Mouse (Mus musculus) embryonic facial prominence, embryonic 11.5 days (tissue): Measurements from ENCODE around the gene Tpp2. TPM values are rescaled to one million over a fixed set of nuclear protein-coding genes. Genes with fewer than 3 reads are reported as not detected.

Experiments
- ATAC-seq: fragments of 200-750 bp; cut with Nextera tagmentation; replicated peaks from 2 replicates; pipeline ENCODE4 v1.8.0; 2017; ENCODE audit warnings: low read depth; ENCODE audit not compliant: insufficient number of reproducible peaks, low FRiP score, low TSS enrichment
- DNase-seq: peaks from one replicate; pipeline ENCODE4 v3.0.0-alpha.2; 2015; ENCODE audit warnings: low spot score
- H3K27ac ChIP-seq: fragments of 300-500 bp; sonication (generic); replicated peaks from 2 replicates; pipeline ENCODE4 v1.5.1; 2014; ENCODE audit warnings: mild to moderate bottlenecking, low read depth, low read length, control low read depth
- H3K27me3 ChIP-seq: fragments of 300-500 bp; sonication (generic); 2 replicates; pipeline ENCODE4 v1.6.1; 2014; ENCODE audit warnings: mild to moderate bottlenecking, low read length, moderate library complexity, mixed read lengths; ENCODE audit not compliant: control insufficient read depth, insufficient read depth
- H3K36me3 ChIP-seq: fragments of 300-500 bp; sonication (generic); replicated peaks from 2 replicates; pipeline ENCODE4 v1.6.1; 2014; ENCODE audit warnings: low read depth, mild to moderate bottlenecking, low read length, moderate library complexity, mixed read lengths; ENCODE audit not compliant: control insufficient read depth, insufficient read depth
- H3K4me1 ChIP-seq: fragments of 300-500 bp; sonication (generic); 2 replicates; pipeline ENCODE4 v1.6.1; 2014; ENCODE audit warnings: low read length, mixed read lengths; ENCODE audit not compliant: control insufficient read depth, insufficient read depth
- H3K4me2 ChIP-seq: fragments of 300-500 bp; sonication (generic); 2 replicates; pipeline ENCODE4 v1.6.1; 2014; ENCODE audit warnings: low read depth, mild to moderate bottlenecking, control low read depth, low read length, moderate library complexity
- H3K4me3 ChIP-seq: fragments of 300-500 bp; sonication (generic); 2 replicates; pipeline ENCODE4 v1.5.1; 2014; ENCODE audit warnings: low read depth, low read length, control low read depth
- H3K9ac ChIP-seq: fragments of 300-500 bp; sonication (generic); replicated peaks from 2 replicates; pipeline ENCODE4 v1.6.1; 2014; ENCODE audit warnings: mild to moderate bottlenecking, control low read depth, low read length
- H3K9me3 ChIP-seq: fragments of 300-500 bp; sonication (generic); replicated peaks from 2 replicates; pipeline ENCODE4 v1.6.1; 2016; ENCODE audit warnings: mild to moderate bottlenecking, low read length, inconsistent platforms, mixed read lengths; ENCODE audit not compliant: control insufficient read depth
- WGBS: fragments of 180-500 bp; shearing (Covaris S2); extraction: QIAGEN DNeasy Blood & Tissue Kit; methylation state at CpG from one replicate; pipeline ENCODE4 v1.1.7; 2014; 5-methylcytosine and 5-hydroxymethylcytosine counted together
- polyA plus RNA-seq: library from polyadenylated mRNA; unstranded; fragments of >200 nt; fragmentation: Nextera tagmentation; extraction: Ambion mirVana; gene quantifications from 2 replicates; pipeline ENCODE4 v1.2.1, GENCODE M21; 2014

Tpp2 gene
- polyA plus RNA-seq, 1 experiment from 2014 or later, result 77.1 TPM

DNA sequence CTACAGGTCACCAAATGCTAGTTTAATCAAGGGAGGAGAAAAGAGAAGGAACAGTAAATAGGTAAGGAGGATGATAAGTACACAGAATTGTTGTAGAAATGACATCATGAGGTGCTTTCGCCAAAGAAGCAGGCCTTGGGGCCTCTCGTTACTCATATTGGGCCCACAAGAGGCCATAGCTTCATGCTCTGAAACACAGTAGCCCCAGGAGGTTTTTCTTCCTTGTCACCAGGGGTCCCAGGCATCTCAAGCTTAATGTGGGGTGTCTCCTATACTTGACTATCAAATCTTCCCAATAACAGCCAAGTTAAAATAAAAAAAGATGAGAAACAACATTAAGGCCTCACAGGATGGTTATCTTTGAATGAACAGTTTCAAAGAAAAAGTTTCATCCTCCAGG lies 18.0 kb upstream of the Tpp2 start:
- H3K27me3 ChIP-seq, result no peaks in the 10 kb centered on the region
- no peak for DNase-seq
- no peaks in the 10 kb centered on the region for H3K4me1 ChIP-seq
- no peak overlapping the region for H3K9ac ChIP-seq
- H3K4me3 ChIP-seq, result no peak overlapping the region
- no peaks in the 10 kb centered on the region for H3K36me3 ChIP-seq
- 60% methylated on average over 2 of the region's 2 CpGs for WGBS
- H3K9me3 ChIP-seq, result no peaks in the 10 kb centered on the region
- no peak overlapping the region for H3K4me2 ChIP-seq
- no peak for ATAC-seq
- H3K27ac ChIP-seq, result no peak overlapping the region

- H3K27ac ChIP-seq, result no peak overlapping the region
- DNase-seq (no peak), ATAC-seq (no peak)
- no peak overlapping the region for H3K4me3 ChIP-seq
- H3K27me3 ChIP-seq, result no peaks in the 10 kb centered on the region
- no peak overlapping the region for H3K4me2 ChIP-seq
- no peak overlapping the region for H3K9ac ChIP-seq
- WGBS, result 66% methylated on average over 2 of the region's 2 CpGs
- no peaks in the 10 kb centered on the region for H3K4me1 ChIP-seq
- H3K36me3 ChIP-seq, result no peaks in the 10 kb centered on the region
- H3K9me3 ChIP-seq, result no peaks in the 10 kb centered on the region
Observed at GRCm38 (mm10) chr1:43916854-43917253, 16.6 kb upstream of the Tpp2 start.

DNA sequence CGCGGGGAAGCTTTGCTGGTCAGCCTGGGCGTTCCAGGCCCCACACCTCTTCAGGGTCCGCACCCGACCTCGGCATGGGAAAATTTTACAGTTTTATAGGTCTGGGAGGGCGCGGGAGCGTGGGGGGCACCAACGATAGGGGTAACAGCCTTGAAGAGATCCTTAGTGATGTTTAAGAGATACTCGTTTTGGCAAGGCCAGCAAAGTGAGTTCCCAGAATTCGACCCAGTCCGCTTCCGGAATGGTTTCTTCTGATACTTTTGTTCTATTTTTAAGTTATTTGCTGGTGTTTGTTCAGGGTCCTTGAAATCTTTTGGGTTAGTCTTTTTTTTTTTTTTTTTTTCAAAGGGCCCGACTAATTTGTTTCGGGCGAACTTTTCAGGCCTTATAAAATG lies 966 bp downstream of the Tpp2 start:
- H3K9me3 ChIP-seq, result no peaks in the 10 kb centered on the region
- H3K9ac ChIP-seq, result peak overlapping the region; percentile 95
- peak overlapping the region; percentile 99 for H3K4me3 ChIP-seq
- peak overlapping the region; percentile 46 for H3K4me2 ChIP-seq
- 0 out of 2 replicates have a peak, but pooled peaks cover 2% of the 10 kb centered on the region for H3K4me1 ChIP-seq
- 3% methylated on average over 17 of the region's 17 CpGs for WGBS
- H3K27me3 ChIP-seq, result no peaks in the 10 kb centered on the region
- ATAC-seq, result no peak
- DNase-seq, result peak; percentile 19
- peak overlapping the region; percentile 82 for H3K27ac ChIP-seq
- no peaks in the 10 kb centered on the region for H3K36me3 ChIP-seq

DNA sequence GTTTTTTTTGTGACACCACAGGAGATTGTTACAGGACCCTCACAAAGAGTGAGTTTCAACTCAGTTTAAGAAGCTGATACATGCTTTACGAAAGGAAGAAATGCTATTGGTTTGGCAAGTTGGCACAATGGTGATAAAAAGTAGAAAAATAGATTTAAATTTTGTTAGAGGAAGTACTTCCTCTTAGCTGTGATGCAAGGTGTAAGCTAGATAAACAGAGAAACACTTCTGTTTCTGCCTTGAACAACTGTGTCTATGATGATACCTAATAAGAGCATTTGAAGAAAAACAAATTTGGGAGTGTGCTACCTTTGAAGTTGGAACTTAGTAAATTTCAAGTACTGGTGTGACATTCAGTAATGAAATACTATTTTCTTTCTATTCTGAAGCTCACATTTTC lies 5.9 kb downstream of the Tpp2 start:
- Histone ChIP-seq H3K27me3 (no peaks in the 10 kb centered on the region), H3K9ac (no peak overlapping the region), H3K36me3 (no peaks in the 10 kb centered on the region; the same call in 1 of the 2 replicates), H3K4me3 (no peak overlapping the region), H3K4me2 (no peak overlapping the region), H3K4me1 (no peaks in the 10 kb centered on the region), H3K9me3 (no peaks in the 10 kb centered on the region), H3K27ac (no peak overlapping the region)
- 95% methylated on average over 1 of the region's 1 CpGs for WGBS
- ATAC-seq (no peak), DNase-seq (no peak)

- no peak for ATAC-seq
- H3K4me3 ChIP-seq, result no peak overlapping the region
- 91% methylated on average over 7 of the region's 7 CpGs for WGBS
- H3K27me3 ChIP-seq, result no peaks in the 10 kb centered on the region
- H3K36me3 ChIP-seq, result no peaks in the 10 kb centered on the region; the same call in 1 of the 2 replicates
- H3K9ac ChIP-seq, result no peak overlapping the region
- H3K4me2 ChIP-seq, result no peak overlapping the region
- H3K27ac ChIP-seq, result no peak overlapping the region
- no peaks in the 10 kb centered on the region for H3K4me1 ChIP-seq
- no peak for DNase-seq
- no peaks in the 10 kb centered on the region for H3K9me3 ChIP-seq
Observed at GRCm38 (mm10) chr1:43941476-43942217, 8.2 kb downstream of the Tpp2 start.

DNA sequence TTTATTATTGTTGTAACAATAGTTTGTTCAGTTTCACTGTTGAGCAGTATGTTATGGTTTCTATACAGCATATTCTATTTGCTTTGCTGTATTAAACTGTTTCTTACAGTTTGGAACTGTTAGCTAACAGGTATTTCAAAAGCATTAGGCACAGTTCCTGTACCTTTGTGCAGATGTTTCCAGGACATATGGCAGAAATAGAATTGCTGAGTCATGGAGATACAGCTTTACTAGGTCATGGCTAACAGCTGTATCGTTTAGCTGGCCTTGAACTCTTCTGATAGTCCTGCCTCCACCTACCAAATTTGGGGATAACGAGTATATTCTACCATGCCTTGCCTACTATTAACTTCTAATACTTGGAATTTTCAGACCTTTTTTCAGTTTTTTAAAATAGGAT lies 9.4 kb downstream of the Tpp2 start:
- Histone ChIP-seq H3K4me2 (no peak overlapping the region), H3K4me3 (no peak overlapping the region), H3K27ac (no peak overlapping the region), H3K9me3 (no peaks in the 10 kb centered on the region), H3K4me1 (no peaks in the 10 kb centered on the region), H3K9ac (no peak overlapping the region), H3K27me3 (no peaks in the 10 kb centered on the region), H3K36me3 (no peaks in the 10 kb centered on the region; the same call in 1 of the 2 replicates)
- no peak for ATAC-seq
- WGBS, result 81% methylated on average over 2 of the region's 2 CpGs
- no peak for DNase-seq

- no peaks in the 10 kb centered on the region for H3K27me3 ChIP-seq
- WGBS, result 94% methylated on average over 3 of the region's 3 CpGs
- peaks cover 7% of the 10 kb centered on the region for H3K36me3 ChIP-seq
- H3K9ac ChIP-seq, result no peak overlapping the region
- H3K9me3 ChIP-seq, result no peaks in the 10 kb centered on the region
- H3K4me1 ChIP-seq, result no peaks in the 10 kb centered on the region
- ATAC-seq, result no peak
- no peak overlapping the region for H3K4me2 ChIP-seq
- no peak for DNase-seq
- H3K4me3 ChIP-seq, result no peak overlapping the region
- no peak overlapping the region for H3K27ac ChIP-seq
Observed at GRCm38 (mm10) chr1:43953679-43954078, 20.2 kb downstream of the Tpp2 start.

DNA sequence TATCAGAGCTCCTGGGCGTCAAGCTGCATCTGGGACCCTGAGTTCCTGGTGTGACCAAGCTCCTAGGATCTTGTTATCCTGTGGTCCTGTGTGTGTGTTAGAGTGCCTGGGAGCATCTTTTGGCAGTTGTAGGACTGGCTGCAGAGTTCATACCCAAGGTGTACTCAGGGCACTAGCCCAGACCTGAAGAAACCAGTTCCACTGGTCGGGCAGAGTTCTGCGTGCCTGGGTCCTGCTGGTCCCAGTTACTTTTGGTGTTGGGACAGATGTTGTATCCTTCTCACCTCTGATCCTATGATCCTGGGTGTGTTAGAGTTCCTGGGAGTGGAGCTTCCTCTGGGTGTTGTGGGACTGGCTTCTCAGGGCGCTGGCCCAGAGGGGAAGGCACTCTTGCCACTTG lies 30.9 kb downstream of the Tpp2 start:
- Histone ChIP-seq H3K36me3 (no peaks in the 10 kb centered on the region), H3K9ac (no peak overlapping the region), H3K4me3 (no peak overlapping the region), H3K4me1 (no peaks in the 10 kb centered on the region), H3K4me2 (no peak overlapping the region), H3K27ac (no peak overlapping the region), H3K27me3 (no peaks in the 10 kb centered on the region), H3K9me3 (no peaks in the 10 kb centered on the region)
- 89% methylated on average over 4 of the region's 4 CpGs for WGBS
- DNase-seq (no peak), ATAC-seq (no peak)
